Mouse (Mus musculus) limb, embryonic 12.5 days (tissue): ENCODE measurements at regions not wholly inside any gene's neighbourhood (a gene's known extent, or its start where the extent isn't known, plus 50 kb on each side); places are given as distances from the start of the nearest gene placed in this dataset.
A peak's percentile ranks its signal among the peaks of the same experiment; 100 is the strongest.

Experiments
- ATAC-seq: fragments of 200-750 bp; cut with Nextera tagmentation; 2 replicates; pipeline ENCODE4 v1.8.0; 2017; ENCODE audit warnings: low read depth, moderate TSS enrichment; ENCODE audit not compliant: insufficient number of reproducible peaks, insufficient read depth, low FRiP score, low TSS enrichment
- H3K27ac ChIP-seq: fragments of 300-500 bp; sonication (generic); 2 replicates; pipeline ENCODE4 v1.5.1; 2016; ENCODE audit warnings: mild to moderate bottlenecking, moderate library complexity
- H3K27me3 ChIP-seq: fragments of 300-500 bp; sonication (generic); 2 replicates; pipeline ENCODE4 v1.6.1; 2016; ENCODE audit warnings: mild to moderate bottlenecking, moderate library complexity
- H3K36me3 ChIP-seq: fragments of 300-500 bp; sonication (generic); 2 replicates; pipeline ENCODE4 v1.6.1; 2016; ENCODE audit warnings: mild to moderate bottlenecking, moderate library complexity
- H3K4me1 ChIP-seq: fragments of 300-500 bp; sonication (generic); replicated peaks from 2 replicates; pipeline ENCODE4 v1.6.1; 2016
- H3K4me2 ChIP-seq: fragments of 300-500 bp; sonication (generic); 2 replicates; pipeline ENCODE4 v1.6.1; 2016; ENCODE audit warnings: mild to moderate bottlenecking, moderate library complexity
- H3K4me3 ChIP-seq: fragments of 300-500 bp; sonication (generic); replicated peaks from 2 replicates; pipeline ENCODE4 v1.5.1; 2016; ENCODE audit warnings: mild to moderate bottlenecking
- H3K9ac ChIP-seq: fragments of 300-500 bp; sonication (generic); replicated peaks from 2 replicates; pipeline ENCODE4 v1.6.1; 2016; ENCODE audit warnings: mild to moderate bottlenecking, moderate library complexity
- H3K9me3 ChIP-seq: fragments of 300-500 bp; sonication (generic); 2 replicates; pipeline ENCODE4 v1.6.1; 2016; ENCODE audit warnings: mild to moderate bottlenecking, moderate library complexity
- WGBS: fragments of 180-500 bp; shearing (Covaris S2); methylation state at CpG from one replicate; pipeline ENCODE4 v1.1.7; 2016; 5-methylcytosine and 5-hydroxymethylcytosine counted together

DNA sequence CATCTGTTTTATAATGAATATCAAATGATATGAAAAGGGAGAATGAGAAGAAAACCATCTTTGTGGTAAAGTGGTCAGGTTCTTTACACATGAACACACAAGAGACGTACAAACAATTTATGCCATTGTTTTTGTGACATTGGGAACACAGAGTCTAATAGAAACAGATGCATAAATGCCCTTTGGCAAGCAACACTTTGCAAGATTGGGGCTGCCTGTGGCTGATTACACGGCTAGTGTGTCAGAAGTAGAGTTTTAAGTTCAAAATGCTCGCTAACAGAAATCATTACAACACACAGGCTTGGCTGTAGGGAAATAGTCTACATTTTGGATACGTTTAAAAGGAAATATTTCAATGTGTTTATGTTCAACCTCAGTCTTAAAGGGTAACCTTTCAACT, 228.5 kb upstream of the Npvf start:
- Histone ChIP-seq H3K36me3 (no peaks in the 10 kb centered on the region), H3K27me3 (no peaks in the 10 kb centered on the region; the same call in 1 of the 2 replicates), H3K9ac (no peak overlapping the region), H3K27ac (no peak overlapping the region), H3K4me1 (peaks cover 25% of the 10 kb centered on the region), H3K9me3 (no peaks in the 10 kb centered on the region), H3K4me3 (no peak overlapping the region), H3K4me2 (no peak overlapping the region)
- ATAC-seq: no peak
- 44% methylated on average over 4 of the region's 4 CpGs for WGBS

- Histone ChIP-seq H3K27ac (no peak overlapping the region), H3K27me3 (peaks cover 5% of the 10 kb centered on the region), H3K4me2 (no peak overlapping the region), H3K9me3 (no peaks in the 10 kb centered on the region), H3K4me3 (no peak overlapping the region), H3K36me3 (no peaks in the 10 kb centered on the region), H3K9ac (no peak overlapping the region), H3K4me1 (peaks cover 25% of the 10 kb centered on the region)
- no peak for ATAC-seq
- WGBS: 93% methylated on average over 4 of the region's 4 CpGs
These were observed 230.8 kb upstream of the Npvf start for GRCm38 (mm10) chr6:50885031-50885430.

DNA sequence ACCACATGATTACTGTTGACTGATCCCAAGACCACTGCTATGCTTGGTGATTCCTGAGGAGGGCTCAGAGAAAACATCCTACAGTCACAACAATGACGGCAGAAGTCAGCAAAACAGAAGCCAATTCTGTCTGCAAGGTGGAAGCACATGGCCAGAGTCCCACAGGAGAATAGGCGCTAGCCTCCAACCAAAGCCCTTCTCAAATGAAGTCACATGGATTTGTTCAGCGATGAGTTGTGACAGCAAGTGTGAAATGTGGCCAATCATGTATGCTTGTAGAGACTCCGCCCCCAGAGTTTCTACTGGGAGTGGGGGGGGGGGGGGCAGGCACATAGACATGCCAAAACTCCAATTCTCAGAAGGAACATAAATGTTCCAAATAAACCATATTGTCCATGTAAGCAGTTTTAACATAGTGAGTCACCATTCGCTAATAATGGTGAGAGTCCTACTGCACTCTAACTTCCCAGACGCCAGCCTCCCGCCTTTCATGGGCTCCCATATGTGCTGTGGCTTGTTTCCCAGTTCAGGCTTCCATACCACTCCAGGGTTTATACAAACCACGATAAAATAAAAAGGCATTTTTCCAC, 231.6 kb upstream of the Npvf start:
- Histone ChIP-seq H3K4me3 (no peak overlapping the region), H3K4me2 (no peak overlapping the region), H3K9me3 (no peaks in the 10 kb centered on the region), H3K4me1 (peaks cover 25% of the 10 kb centered on the region), H3K27ac (no peak overlapping the region), H3K27me3 (peaks cover 14% of the 10 kb centered on the region), H3K9ac (no peak overlapping the region), H3K36me3 (no peaks in the 10 kb centered on the region)
- ATAC-seq: no peak
- 85% methylated on average over 8 of the region's 8 CpGs for WGBS

- Histone ChIP-seq H3K9ac (peak overlapping the region; percentile 31; the same call in 1 of the 2 replicates), H3K4me3 (peak overlapping the region; percentile 26), H3K4me1 (peaks cover 12% of the 10 kb centered on the region), H3K9me3 (no peaks in the 10 kb centered on the region), H3K4me2 (peak overlapping the region; percentile 54), H3K27me3 (peaks cover 20% of the 10 kb centered on the region), H3K27ac (0 out of 2 replicates have a peak overlapping the region, but pooled peaks have one; percentile 41), H3K36me3 (no peaks in the 10 kb centered on the region)
- 8% methylated on average over 25 of the region's 25 CpGs for WGBS
- no peak for ATAC-seq
These were observed 236.3 kb upstream of the Npvf start for GRCm38 (mm10) chr6:50890370-50891204.

- peak overlapping the region; percentile 26; the same call in 1 of the 2 replicates for H3K4me3 ChIP-seq
- WGBS: 31% methylated on average over 3 of the region's 3 CpGs
- H3K9me3 ChIP-seq: no peaks in the 10 kb centered on the region
- no peaks in the 10 kb centered on the region for H3K36me3 ChIP-seq
- no peak for ATAC-seq
- peak overlapping the region; percentile 54 for H3K4me2 ChIP-seq
- peak overlapping the region; percentile 31; the same call in 1 of the 2 replicates for H3K9ac ChIP-seq
- H3K4me1 ChIP-seq: peaks cover 12% of the 10 kb centered on the region
- H3K27me3 ChIP-seq: peaks cover 20% of the 10 kb centered on the region
- H3K27ac ChIP-seq: no peak overlapping the region
These were observed 236.9 kb upstream of the Npvf start for GRCm38 (mm10) chr6:50891205-50891526.

DNA sequence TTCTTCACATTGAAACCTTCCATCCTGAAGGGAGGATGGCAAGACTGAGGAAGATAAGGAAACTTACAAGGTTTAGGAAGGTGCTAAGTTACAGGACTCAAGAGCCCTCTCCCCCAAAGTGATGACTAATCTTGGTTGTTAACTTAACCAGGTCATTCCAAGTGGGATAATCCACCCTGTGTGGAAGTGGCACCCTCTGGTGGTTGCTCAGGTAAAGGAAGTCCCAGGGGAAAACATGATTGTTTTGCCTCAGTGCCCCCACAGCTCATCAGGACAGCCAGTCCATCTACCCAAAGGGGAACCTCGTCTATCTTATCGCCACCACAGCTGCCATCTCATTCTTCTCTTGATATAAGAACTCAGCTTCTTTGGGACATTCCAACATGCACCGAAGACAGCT, 244.6 kb upstream of the Npvf start:
- no peak overlapping the region for H3K4me2 ChIP-seq
- no peak for ATAC-seq
- H3K4me1 ChIP-seq: no peaks in the 10 kb centered on the region
- 98% methylated on average over 3 of the region's 3 CpGs for WGBS
- H3K9ac ChIP-seq: no peak overlapping the region
- H3K9me3 ChIP-seq: no peaks in the 10 kb centered on the region
- H3K27ac ChIP-seq: no peak overlapping the region
- no peaks in the 10 kb centered on the region for H3K36me3 ChIP-seq
- H3K27me3 ChIP-seq: no peaks in the 10 kb centered on the region
- H3K4me3 ChIP-seq: no peak overlapping the region

GRCm38 (mm10) chr6:50915166-50916030, 261.2 kb upstream of the Npvf start:
- Histone ChIP-seq H3K27me3 (0 out of 2 replicates have a peak, but pooled peaks cover 7% of the 10 kb centered on the region), H3K27ac (no peak overlapping the region), H3K9me3 (no peaks in the 10 kb centered on the region), H3K4me1 (peaks cover 8% of the 10 kb centered on the region; the same call in 1 of the 2 replicates), H3K9ac (no peak overlapping the region), H3K4me3 (no peak overlapping the region), H3K36me3 (no peaks in the 10 kb centered on the region), H3K4me2 (no peak overlapping the region)
- 81% methylated on average over 8 of the region's 8 CpGs for WGBS
- ATAC-seq: no peak

DNA sequence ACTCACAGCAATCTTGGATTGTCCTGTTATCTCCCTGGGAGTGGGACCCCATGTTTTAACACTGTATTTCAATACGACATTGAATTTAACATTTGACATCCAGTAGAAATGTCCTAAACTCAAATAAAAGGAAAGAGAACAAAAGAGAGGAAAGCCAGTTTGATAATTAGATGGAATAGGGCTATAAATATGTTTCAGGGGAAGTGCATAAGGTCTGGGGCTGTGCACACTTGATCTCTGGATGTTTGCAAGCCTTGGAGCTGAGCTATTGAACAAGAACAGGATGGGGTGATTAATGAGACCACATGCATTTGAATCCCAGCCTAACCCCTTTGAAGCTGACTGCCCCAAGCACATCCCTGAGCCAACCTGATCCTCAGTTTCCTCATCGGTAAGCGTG, 264.0 kb upstream of the Npvf start:
- Histone ChIP-seq H3K27me3 (no peaks in the 10 kb centered on the region; the same call in 1 of the 2 replicates), H3K4me3 (no peak overlapping the region), H3K4me2 (no peak overlapping the region), H3K36me3 (no peaks in the 10 kb centered on the region), H3K27ac (no peak overlapping the region), H3K4me1 (peaks cover 8% of the 10 kb centered on the region; the same call in 1 of the 2 replicates), H3K9ac (no peak overlapping the region), H3K9me3 (no peaks in the 10 kb centered on the region)
- ATAC-seq: no peak
- 61% methylated on average over 3 of the region's 3 CpGs for WGBS

GRCm38 (mm10) chr6:50922235-50922634, 268.0 kb upstream of the Npvf start:
- H3K9me3 ChIP-seq: peaks cover 4% of the 10 kb centered on the region
- no peak overlapping the region for H3K9ac ChIP-seq
- peaks cover 30% of the 10 kb centered on the region for H3K4me1 ChIP-seq
- ATAC-seq: no peak
- H3K4me2 ChIP-seq: no peak overlapping the region
- no peaks in the 10 kb centered on the region; the same call in 1 of the 2 replicates for H3K27me3 ChIP-seq
- no peaks in the 10 kb centered on the region for H3K36me3 ChIP-seq
- WGBS: 93% methylated on average over 3 of the region's 3 CpGs
- no peak overlapping the region for H3K4me3 ChIP-seq
- no peak overlapping the region for H3K27ac ChIP-seq

DNA sequence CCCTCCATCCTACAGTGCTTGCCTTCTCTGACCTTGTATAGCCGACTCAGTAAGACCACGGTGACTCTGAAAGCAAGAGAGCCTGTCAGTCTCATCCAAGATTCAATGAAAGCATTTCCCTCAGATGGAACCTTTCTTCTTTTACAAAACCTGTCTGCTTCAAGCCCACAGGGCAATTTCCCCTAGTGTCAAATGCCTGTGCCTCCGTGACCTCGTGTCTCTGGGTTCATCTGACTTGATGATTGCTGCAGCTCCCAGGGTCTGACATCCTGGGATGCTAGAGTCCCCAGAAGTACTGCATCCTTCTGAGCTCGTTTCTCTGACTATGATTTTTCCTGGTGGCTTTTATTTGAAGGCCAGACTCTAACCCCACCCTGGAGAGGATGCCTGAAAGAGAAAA, 270.3 kb upstream of the Npvf start:
- ATAC-seq: no peak
- Histone ChIP-seq H3K27me3 (peaks cover 11% of the 10 kb centered on the region), H3K4me1 (peaks cover 22% of the 10 kb centered on the region), H3K4me3 (no peak overlapping the region), H3K27ac (no peak overlapping the region), H3K9me3 (peaks cover 4% of the 10 kb centered on the region), H3K36me3 (no peaks in the 10 kb centered on the region), H3K9ac (no peak overlapping the region), H3K4me2 (no peak overlapping the region)
- 20% methylated on average over 5 of the region's 5 CpGs for WGBS

- Histone ChIP-seq H3K36me3 (no peaks in the 10 kb centered on the region), H3K4me2 (no peak overlapping the region), H3K9me3 (peaks cover 4% of the 10 kb centered on the region), H3K9ac (no peak overlapping the region), H3K27me3 (peaks cover 15% of the 10 kb centered on the region), H3K4me1 (peaks cover 22% of the 10 kb centered on the region), H3K27ac (no peak overlapping the region), H3K4me3 (no peak overlapping the region)
- 5% methylated on average over 7 of the region's 7 CpGs for WGBS
- no peak for ATAC-seq
These were observed 270.8 kb upstream of the Npvf start for GRCm38 (mm10) chr6:50924998-50925397.
